Mouse (Mus musculus) forebrain, embryonic 13.5 days (tissue): ENCODE data around the gene Cldn10. TPM values are rescaled to one million over a fixed set of nuclear protein-coding genes. Genes with fewer than 3 reads are reported as not detected.

ENCODE experiments used
- ATAC-seq: fragments of 200-750 bp; cut with Nextera tagmentation; 2 replicates; pipeline ENCODE4 v1.8.0; 2017
- H3K27ac ChIP-seq: fragments of 300-500 bp; sonication (generic); 2 replicates; pipeline ENCODE4 v1.5.1; 2015; ENCODE audit warnings: inconsistent platforms, mild to moderate bottlenecking, moderate library complexity
- H3K27me3 ChIP-seq: fragments of 300-500 bp; sonication (generic); 2 replicates; pipeline ENCODE4 v1.6.1; 2015; ENCODE audit warnings: mild to moderate bottlenecking, inconsistent platforms
- H3K36me3 ChIP-seq: fragments of 300-500 bp; sonication (generic); 2 replicates; pipeline ENCODE4 v1.6.1; 2015; ENCODE audit warnings: mild to moderate bottlenecking, inconsistent platforms; ENCODE audit not compliant: poor library complexity, severe bottlenecking
- H3K4me1 ChIP-seq: fragments of 300-500 bp; sonication (generic); 2 replicates; pipeline ENCODE4 v1.6.1; 2015; ENCODE audit warnings: inconsistent platforms
- H3K4me2 ChIP-seq: fragments of 300-500 bp; sonication (generic); 2 replicates; pipeline ENCODE4 v1.6.1; 2015; ENCODE audit warnings: inconsistent platforms, mild to moderate bottlenecking, moderate library complexity
- H3K4me3 ChIP-seq: fragments of 300-500 bp; sonication (generic); 2 replicates; pipeline ENCODE4 v1.5.1; 2015; ENCODE audit warnings: mild to moderate bottlenecking, inconsistent platforms
- H3K9ac ChIP-seq: fragments of 300-500 bp; sonication (generic); 2 replicates; pipeline ENCODE4 v1.6.1; 2015; ENCODE audit warnings: mild to moderate bottlenecking, inconsistent platforms
- H3K9me3 ChIP-seq: fragments of 300-500 bp; sonication (generic); replicated peaks from 2 replicates; pipeline ENCODE4 v1.6.1; 2016; ENCODE audit warnings: inconsistent platforms
- WGBS: fragments of 180-500 bp; shearing (Covaris S2); methylation state at CpG from one replicate; pipeline ENCODE4 v1.1.7; 2015; 5-methylcytosine and 5-hydroxymethylcytosine counted together
- polyA plus RNA-seq: library from polyadenylated mRNA; unstranded; fragments of >200 nt; fragmentation: Nextera tagmentation; extraction: Ambion mirVana; gene quantifications from 2 replicates; pipeline ENCODE4 v1.2.1, GENCODE M21; 2015

Cldn10 gene
- polyA plus RNA-seq, 1 experiment from 2014 or later: 0.57 TPM

GRCm38 (mm10) chr14:118790217-118790616 lies 2.5 kb downstream of the Cldn10 start:
- no peak for ATAC-seq

GRCm38 (mm10) chr14:118792957-118793356 lies 5.2 kb downstream of the Cldn10 start:
- WGBS: 43% methylated on average over 7 of the region's 7 CpGs
- peak; percentile 44; the same call in 1 of the 2 replicates for ATAC-seq
- H3K27ac ChIP-seq: no peak overlapping the region

More at GRCm38 (mm10) chr14:118790217-118790616, 2.5 kb downstream of the Cldn10 start:
- no peak overlapping the region for H3K9ac ChIP-seq
- no peak overlapping the region for H3K4me3 ChIP-seq
- no peak overlapping the region for H3K27ac ChIP-seq
- H3K4me2 ChIP-seq: no peak overlapping the region
- H3K27me3 ChIP-seq: peaks cover 7% of the 10 kb centered on the region
- whole genome bisulfite sequencing: 80% methylated on average over 4 of the region's 4 CpGs
- no peaks in the 10 kb centered on the region for H3K36me3 ChIP-seq
- no peaks in the 10 kb centered on the region for H3K9me3 ChIP-seq
- H3K4me1 ChIP-seq: peaks cover 9% of the 10 kb centered on the region

GRCm38 (mm10) chr14:118793416-118793815 lies 5.7 kb downstream of the Cldn10 start:
- Histone ChIP-seq H3K36me3 (no peaks in the 10 kb centered on the region), H3K27ac (no peak overlapping the region), H3K4me2 (no peak overlapping the region), H3K9me3 (no peaks in the 10 kb centered on the region), H3K4me3 (no peak overlapping the region), H3K4me1 (peaks cover 9% of the 10 kb centered on the region), H3K27me3 (peaks cover 7% of the 10 kb centered on the region), H3K9ac (no peak overlapping the region)
- ATAC-seq: no peak
- WGBS: 89% methylated on average over 6 of the region's 6 CpGs

More at GRCm38 (mm10) chr14:118792957-118793356, 5.2 kb downstream of the Cldn10 start:
- peaks cover 7% of the 10 kb centered on the region for H3K27me3 ChIP-seq
- H3K36me3 ChIP-seq: no peaks in the 10 kb centered on the region
- no peak overlapping the region for H3K9ac ChIP-seq
- no peak overlapping the region for H3K4me2 ChIP-seq
- H3K9me3 ChIP-seq: no peaks in the 10 kb centered on the region
- H3K4me3 ChIP-seq: no peak overlapping the region
- H3K4me1 ChIP-seq: peaks cover 9% of the 10 kb centered on the region

GRCm38 (mm10) chr14:118794196-118794595 lies 6.5 kb downstream of the Cldn10 start:
- no peak for ATAC-seq

GRCm38 (mm10) chr14:118794893-118795292 lies 7.2 kb downstream of the Cldn10 start:
- 93% methylated on average over 2 of the region's 2 CpGs for WGBS
- H3K4me2 ChIP-seq: no peak overlapping the region
- H3K4me3 ChIP-seq: no peak overlapping the region
- no peak for ATAC-seq
- H3K9me3 ChIP-seq: no peaks in the 10 kb centered on the region
- peaks cover 7% of the 10 kb centered on the region for H3K27me3 ChIP-seq
- no peak overlapping the region for H3K9ac ChIP-seq
- H3K27ac ChIP-seq: no peak overlapping the region
- no peaks in the 10 kb centered on the region for H3K36me3 ChIP-seq
- peaks cover 9% of the 10 kb centered on the region for H3K4me1 ChIP-seq

More at GRCm38 (mm10) chr14:118794196-118794595, 6.5 kb downstream of the Cldn10 start:
- Histone ChIP-seq H3K27me3 (peaks cover 7% of the 10 kb centered on the region), H3K4me1 (peaks cover 9% of the 10 kb centered on the region), H3K27ac (no peak overlapping the region), H3K36me3 (no peaks in the 10 kb centered on the region), H3K4me2 (no peak overlapping the region), H3K4me3 (no peak overlapping the region), H3K9ac (no peak overlapping the region), H3K9me3 (no peaks in the 10 kb centered on the region)
- 71% methylated on average over 1 of the region's 1 CpGs for WGBS

- Histone ChIP-seq H3K36me3 (no peaks in the 10 kb centered on the region), H3K4me3 (no peak overlapping the region), H3K27me3 (peaks cover 4% of the 10 kb centered on the region), H3K9me3 (no peaks in the 10 kb centered on the region), H3K9ac (no peak overlapping the region), H3K27ac (no peak overlapping the region), H3K4me2 (no peak overlapping the region), H3K4me1 (peaks cover 9% of the 10 kb centered on the region)
- ATAC-seq: no peak
- WGBS: 69% methylated on average over 10 of the region's 10 CpGs
These were observed 8.4 kb downstream of the Cldn10 start for GRCm38 (mm10) chr14:118795915-118796693.

GRCm38 (mm10) chr14:118796694-118797058 lies 9.0 kb downstream of the Cldn10 start:
- Histone ChIP-seq H3K9ac (no peak overlapping the region), H3K9me3 (no peaks in the 10 kb centered on the region)
- 61% methylated on average over 5 of the region's 5 CpGs for WGBS

GRCm38 (mm10) chr14:118797270-118797669 lies 9.6 kb downstream of the Cldn10 start:
- WGBS: 75% methylated on average over 9 of the region's 9 CpGs
- no peak for ATAC-seq
- Histone ChIP-seq H3K4me2 (no peak overlapping the region), H3K27ac (no peak overlapping the region), H3K36me3 (no peaks in the 10 kb centered on the region), H3K4me1 (peaks cover 9% of the 10 kb centered on the region), H3K27me3 (no peaks in the 10 kb centered on the region), H3K4me3 (no peak overlapping the region), H3K9ac (no peak overlapping the region), H3K9me3 (no peaks in the 10 kb centered on the region)

More at GRCm38 (mm10) chr14:118796694-118797058, 9.0 kb downstream of the Cldn10 start:
- Histone ChIP-seq H3K36me3 (no peaks in the 10 kb centered on the region), H3K27ac (no peak overlapping the region), H3K4me3 (no peak overlapping the region), H3K4me2 (no peak overlapping the region), H3K27me3 (no peaks in the 10 kb centered on the region; the same call in 1 of the 2 replicates), H3K4me1 (peaks cover 9% of the 10 kb centered on the region)
- ATAC-seq: no peak

GRCm38 (mm10) chr14:118799918-118800317 lies 12.2 kb downstream of the Cldn10 start:
- ATAC-seq: no peak
- Histone ChIP-seq H3K9ac (no peak overlapping the region), H3K4me3 (no peak overlapping the region), H3K27me3 (no peaks in the 10 kb centered on the region), H3K36me3 (no peaks in the 10 kb centered on the region), H3K9me3 (no peaks in the 10 kb centered on the region), H3K4me2 (no peak overlapping the region), H3K4me1 (0 out of 2 replicates have a peak, but pooled peaks cover 2% of the 10 kb centered on the region), H3K27ac (no peak overlapping the region)
- WGBS: 88% methylated on average over 9 of the region's 9 CpGs

- Histone ChIP-seq H3K36me3 (no peaks in the 10 kb centered on the region), H3K4me1 (0 out of 2 replicates have a peak, but pooled peaks cover 2% of the 10 kb centered on the region), H3K4me3 (no peak overlapping the region), H3K4me2 (peak overlapping the region; percentile 7; the same call in 1 of the 2 replicates), H3K27me3 (no peaks in the 10 kb centered on the region), H3K9ac (no peak overlapping the region), H3K27ac (no peak overlapping the region), H3K9me3 (no peaks in the 10 kb centered on the region)
- WGBS: 7% methylated on average over 7 of the region's 7 CpGs
- ATAC-seq: no peak
These were observed 16.2 kb downstream of the Cldn10 start for GRCm38 (mm10) chr14:118803936-118804335.

GRCm38 (mm10) chr14:118804351-118804750 lies 16.6 kb downstream of the Cldn10 start:
- H3K4me1 ChIP-seq: 0 out of 2 replicates have a peak, but pooled peaks cover 2% of the 10 kb centered on the region
- H3K27me3 ChIP-seq: no peaks in the 10 kb centered on the region
- no peaks in the 10 kb centered on the region for H3K9me3 ChIP-seq
- ATAC-seq: no peak
- peak overlapping the region; percentile 7; the same call in 1 of the 2 replicates for H3K4me2 ChIP-seq
- H3K4me3 ChIP-seq: no peak overlapping the region
- no peak overlapping the region for H3K27ac ChIP-seq
- no peak overlapping the region for H3K9ac ChIP-seq
- no peaks in the 10 kb centered on the region for H3K36me3 ChIP-seq
- 22% methylated on average over 6 of the region's 6 CpGs for WGBS

- H3K9ac ChIP-seq: no peak overlapping the region
- ATAC-seq: no peak
- no peak overlapping the region for H3K27ac ChIP-seq
- H3K36me3 ChIP-seq: no peaks in the 10 kb centered on the region
- no peak overlapping the region for H3K4me3 ChIP-seq
- WGBS: 93% methylated on average over 5 of the region's 5 CpGs
- no peak overlapping the region for H3K4me2 ChIP-seq
- H3K27me3 ChIP-seq: no peaks in the 10 kb centered on the region
- H3K4me1 ChIP-seq: 0 out of 2 replicates have a peak, but pooled peaks cover 2% of the 10 kb centered on the region
- no peaks in the 10 kb centered on the region for H3K9me3 ChIP-seq
These were observed 19.9 kb downstream of the Cldn10 start for GRCm38 (mm10) chr14:118807653-118808052.
